Mouse (Mus musculus) ES-CJ7 (cell line): ENCODE results near the gene Pdk2.

Source experiments
- DNase-seq: peaks from one replicate; pipeline ENCODE4 v3.0.0; 2011; ENCODE audit warnings: low read depth, low spot score

Gene Pdk2

GRCm38 (mm10) chr11:95002705-95003104, 38.4 kb downstream of the Pdk2 start:
- DNase-seq = no peak

- no peak for DNase-seq
These were observed 39.4 kb downstream of the Pdk2 start for GRCm38 (mm10) chr11:95001584-95002347.

- peak; percentile 86 for DNase-seq
These were observed 40.1 kb downstream of the Pdk2 start for GRCm38 (mm10) chr11:95001058-95001457.

GRCm38 (mm10) chr11:95000548-95000947, 40.6 kb downstream of the Pdk2 start:
- DNase-seq = no peak

- DNase-seq = no peak
These were observed 41.0 kb downstream of the Pdk2 start for GRCm38 (mm10) chr11:95000128-95000527.

GRCm38 (mm10) chr11:94998041-94998531, 43.1 kb downstream of the Pdk2 start:
- no peak for DNase-seq

GRCm38 (mm10) chr11:94997596-94997995, 43.6 kb downstream of the Pdk2 start:
- DNase-seq = no peak

- no peak for DNase-seq
These were observed 44.2 kb downstream of the Pdk2 start for GRCm38 (mm10) chr11:94996984-94997383.

GRCm38 (mm10) chr11:94996101-94996500, 45.1 kb downstream of the Pdk2 start:
- DNase-seq = no peak

- no peak for DNase-seq
These were observed 46.0 kb downstream of the Pdk2 start for GRCm38 (mm10) chr11:94994947-94995772.

GRCm38 (mm10) chr11:94994208-94994814, 46.8 kb downstream of the Pdk2 start:
- DNase-seq = no peak

GRCm38 (mm10) chr11:94992754-94993606, 48.2 kb downstream of the Pdk2 start:
- DNase-seq = peak; percentile 90

- DNase-seq = no peak
These were observed 48.7 kb downstream of the Pdk2 start for GRCm38 (mm10) chr11:94992480-94992753.

- DNase-seq = no peak
These were observed 49.3 kb downstream of the Pdk2 start for GRCm38 (mm10) chr11:94991641-94992479.

GRCm38 (mm10) chr11:94990749-94991577, 50.2 kb downstream of the Pdk2 start, which contains the start of gene Ppp1r9b:
Ppp1r9b (plus strand) TSS chr11:94991035.
- peak; percentile 87 for DNase-seq

GRCm38 (mm10) chr11:94990102-94990748, 50.9 kb downstream of the Pdk2 start:
- no peak for DNase-seq

- peak; percentile 92 for DNase-seq
These were observed 51.6 kb downstream of the Pdk2 start for GRCm38 (mm10) chr11:94989562-94990017.

- peak; percentile 48 for DNase-seq
These were observed 52.2 kb downstream of the Pdk2 start for GRCm38 (mm10) chr11:94988780-94989561.
